Mouse (Mus musculus) CH12.LX (cell line): ENCODE measurements around the gene Gm20388.
A peak's percentile ranks its signal among the peaks of the same experiment; 100 is the strongest.

Experiments
- CHD1 ChIP-seq: IDR thresholded peaks from 2 replicates; pipeline ENCODE4 v1.6.1; 2012; ENCODE audit warnings: low read depth, low read length, improper control_type of control experiment, inconsistent platforms
- CTCF ChIP-seq, 2 experiments: IDR thresholded peaks in 1 of 2; conservative IDR thresholded peaks in 1 of 2; 2 replicates each; pipeline ENCODE4 v1.5.1; 2011 to 2012; ENCODE audit warnings: low read depth in 2 of 2, low read length in 2 of 2, improper control_type of control experiment in 1 of 2, inconsistent platforms in 1 of 2, mild to moderate bottlenecking in 1 of 2, moderate library complexity in 1 of 2
- ELF1 ChIP-seq: IDR thresholded peaks from 2 replicates; pipeline ENCODE4 v1.6.1; 2014; ENCODE audit warnings: low read depth, mild to moderate bottlenecking, inconsistent platforms, low read length, improper control_type of control experiment
- EP300 ChIP-seq: IDR thresholded peaks from 2 replicates; pipeline ENCODE4 v1.6.1; 2011; ENCODE audit warnings: low read length, improper control_type of control experiment
- MAX ChIP-seq: IDR thresholded peaks from 2 replicates; pipeline ENCODE4 v1.6.1; 2011; ENCODE audit warnings: low read length, improper control_type of control experiment
- MEF2A ChIP-seq: IDR thresholded peaks from 2 replicates; pipeline ENCODE4 v1.6.1; 2014; ENCODE audit warnings: low read depth, mild to moderate bottlenecking, inconsistent platforms, low read length, improper control_type of control experiment, borderline replicate concordance
- POLR2A ChIP-seq: IDR thresholded peaks from 2 replicates; pipeline ENCODE4 v1.6.1; 2011; ENCODE audit warnings: low read depth, mild to moderate bottlenecking, improper control_type of control experiment, low read length
- USF2 ChIP-seq: conservative IDR thresholded peaks from 2 replicates; pipeline ENCODE4 v1.6.1; 2011; ENCODE audit warnings: low read depth, low read length, improper control_type of control experiment
- ZC3H11A ChIP-seq: IDR thresholded peaks from 2 replicates; pipeline ENCODE4 v1.6.1; 2012; ENCODE audit warnings: low read depth, mild to moderate bottlenecking, inconsistent platforms, low read length, improper control_type of control experiment

DNA sequence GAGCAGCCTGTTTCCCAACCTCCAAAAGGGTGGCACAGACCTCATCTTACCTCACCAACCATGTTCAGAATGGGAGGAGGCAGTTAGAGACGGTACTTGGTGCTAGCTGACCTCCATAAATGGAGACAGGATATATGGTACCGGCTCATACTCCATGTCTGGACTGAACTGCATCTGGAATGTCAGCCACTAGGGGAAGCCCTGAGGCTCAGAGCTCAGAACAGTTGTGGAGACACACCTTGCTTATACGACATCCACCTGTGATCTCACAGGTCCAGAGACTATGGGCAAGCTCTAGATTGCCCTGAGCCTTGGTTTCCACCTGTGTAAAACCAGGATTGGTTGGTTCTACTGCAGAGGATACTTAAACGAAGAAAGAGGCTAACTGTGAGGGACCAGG lies 2164.3 kb downstream of the Gm20388 start:
- peak in 1 of 2 experiments; percentile 20; a peak in 2 of 4 replicates for TF ChIP-seq CTCF (conservative IDR thresholded peaks at IDR 0.05 in 1 of 2, IDR thresholded peaks at IDR 0.05 in 1 of 2; ENCODE audit: low read depth in 2 of 2, low read length in 2 of 2)
- TF ChIP-seq POLR2A = no peak
- TF ChIP-seq EP300 = no peak
- no peak for TF ChIP-seq CHD1
- no peak for TF ChIP-seq USF2
- no peak for TF ChIP-seq ELF1
- TF ChIP-seq MAX = no peak
- TF ChIP-seq ZC3H11A = no peak
- TF ChIP-seq MEF2A = no peak
